Mouse (Mus musculus) neutrophil, adult 5-6 weeks (primary cell): ENCODE results near the gene Mrpl51. TPM values are rescaled to one million over a fixed set of nuclear protein-coding genes. Genes with fewer than 3 reads are reported as not detected.

Experiments used
- ATAC-seq: fragments of 151-379, 151-347 bp; 2 replicates; pipeline ENCODE4 v1.8.0; 2017; ENCODE audit warnings: mild to moderate bottlenecking, moderate TSS enrichment; ENCODE audit not compliant: insufficient number of reproducible peaks, poor library complexity, low FRiP score, severe bottlenecking; ENCODE audit errors: extremely low read depth
- total RNA-seq: library from RNA; stranded (forward); fragments of 200-1000 nt; gene quantifications from 2 replicates; pipeline ENCODE4 v1.2.3, GENCODE M21; 2017

The Mrpl51 gene
- total RNA-seq, 1 experiment from 2014 or later, result 25.4 TPM

DNA sequence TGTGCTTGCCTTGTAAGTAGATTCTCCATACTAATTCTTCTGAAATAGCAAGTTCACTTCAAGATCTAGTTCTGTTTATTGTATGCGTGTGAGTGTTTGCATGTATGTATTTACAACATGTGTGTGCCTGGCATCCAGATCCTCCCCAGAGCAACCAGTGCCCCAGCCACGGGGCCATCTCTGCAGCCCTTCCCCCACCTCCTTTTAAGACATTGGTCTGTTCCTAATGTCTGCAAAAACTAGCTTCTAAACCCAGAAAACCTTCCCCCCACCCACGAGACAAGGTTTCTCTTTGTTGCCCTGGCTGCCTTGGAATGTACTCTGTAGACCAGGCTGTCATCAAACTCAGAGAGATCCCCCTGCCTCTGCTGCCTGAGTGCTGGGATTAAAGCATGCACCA lies 31.0 kb downstream of the Mrpl51 start:
- no peak for ATAC-seq

DNA sequence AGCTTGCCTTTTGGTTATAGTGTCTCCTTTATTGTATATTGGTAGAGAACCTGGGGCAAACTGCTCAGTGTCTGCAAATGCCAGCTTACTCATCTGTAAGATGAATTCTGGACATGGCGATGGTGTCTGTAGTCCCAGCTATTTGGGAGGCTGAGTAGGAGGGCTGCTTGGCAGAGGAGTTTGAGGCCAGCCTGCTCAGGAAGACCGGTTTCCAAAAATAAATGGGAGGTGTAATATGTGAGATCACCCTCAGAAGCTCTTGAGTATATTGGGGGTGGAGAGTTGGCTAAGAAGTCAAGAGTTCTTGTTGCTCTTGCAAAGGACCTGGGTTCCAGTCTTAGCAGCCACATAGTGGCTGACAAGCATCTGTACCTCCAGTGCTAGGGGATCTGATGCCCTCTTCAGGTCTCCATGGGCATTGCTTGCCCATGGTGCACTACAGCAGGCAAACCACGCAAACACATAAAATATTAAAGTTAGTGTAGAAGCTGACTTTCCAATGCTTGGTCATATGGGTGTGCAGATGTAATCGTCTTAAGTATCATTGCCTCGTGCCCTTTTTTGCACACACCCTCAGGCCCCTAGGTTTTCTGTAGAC lies 34.0 kb downstream of the Mrpl51 start:
- ATAC-seq, result 0 out of 2 replicates have a peak, but pooled peaks have one; percentile 23

- ATAC-seq, result no peak
These were observed 39.0 kb downstream of the Mrpl51 start for GRCm38 (mm10) chr6:125230571-125230970.

DNA sequence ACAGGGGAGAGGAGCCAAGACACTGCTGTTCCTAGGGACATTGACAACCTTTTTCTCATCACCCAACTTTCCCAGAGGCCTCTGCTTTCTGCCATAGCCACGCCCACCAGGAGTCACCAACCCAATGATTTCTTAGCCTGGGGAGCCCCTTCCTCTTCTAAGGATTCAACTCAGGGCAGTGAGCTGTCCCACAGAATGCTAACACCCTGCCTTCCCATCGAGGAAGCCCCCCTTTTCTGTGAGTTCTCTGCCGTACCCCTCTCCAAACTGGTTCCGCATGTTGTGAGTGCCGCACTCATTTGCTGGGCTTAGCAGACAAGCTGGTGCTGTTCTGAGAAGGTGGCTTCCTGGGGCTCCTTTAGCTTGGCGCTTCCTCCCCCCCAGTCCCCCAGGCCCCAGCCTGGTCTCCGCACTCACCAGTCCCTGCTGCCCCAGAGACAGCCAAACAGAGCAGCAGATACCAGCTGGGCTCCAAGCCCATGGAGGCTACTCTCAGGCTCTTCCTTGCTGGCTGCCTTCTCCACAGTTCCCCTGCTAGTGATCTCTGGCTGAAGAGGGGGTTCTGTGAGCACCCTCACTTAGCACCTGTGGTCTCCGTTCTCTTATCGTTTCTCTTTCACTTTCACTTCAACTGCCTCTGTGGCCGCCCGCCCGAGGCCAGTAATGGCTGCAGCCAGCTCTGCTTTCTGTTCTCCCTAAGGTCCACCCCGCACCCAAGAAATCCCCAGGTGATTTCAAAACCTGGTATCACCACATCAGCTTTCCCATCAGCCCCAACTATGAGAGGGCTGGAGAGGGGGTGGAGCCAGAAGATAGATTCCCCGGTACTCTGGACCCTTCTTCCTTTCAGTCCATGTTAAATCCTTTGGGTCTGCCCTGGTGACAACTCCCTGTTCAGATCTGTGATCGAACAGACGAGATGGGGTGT lies 39.8 kb downstream of the Mrpl51 start, which contains the start of gene Tapbpl:
Gene Tapbpl (minus strand): TSS at position 744 of the 928 bp plus-strand sequence.
- peak; percentile 80 for ATAC-seq

DNA sequence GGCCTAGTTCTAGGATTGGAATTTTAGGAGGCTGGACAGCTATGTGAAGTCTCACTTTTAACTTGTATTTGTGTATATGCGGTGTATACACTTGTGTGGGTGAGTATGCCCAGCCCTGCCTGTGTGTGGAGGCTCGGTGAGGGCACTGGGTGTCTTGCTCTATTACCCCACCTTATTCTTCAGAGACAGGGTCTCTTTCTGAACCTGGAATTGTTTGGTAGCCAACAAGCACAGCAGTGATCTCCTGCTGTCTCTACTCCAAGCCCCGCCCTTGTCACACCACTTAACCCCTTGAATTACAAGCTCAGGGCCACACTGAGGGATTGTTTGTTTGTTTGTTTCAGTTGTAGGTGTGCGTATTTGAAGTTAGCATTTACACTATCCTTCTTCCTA lies 40.4 kb downstream of the Mrpl51 start:
- ATAC-seq, result no peak

DNA sequence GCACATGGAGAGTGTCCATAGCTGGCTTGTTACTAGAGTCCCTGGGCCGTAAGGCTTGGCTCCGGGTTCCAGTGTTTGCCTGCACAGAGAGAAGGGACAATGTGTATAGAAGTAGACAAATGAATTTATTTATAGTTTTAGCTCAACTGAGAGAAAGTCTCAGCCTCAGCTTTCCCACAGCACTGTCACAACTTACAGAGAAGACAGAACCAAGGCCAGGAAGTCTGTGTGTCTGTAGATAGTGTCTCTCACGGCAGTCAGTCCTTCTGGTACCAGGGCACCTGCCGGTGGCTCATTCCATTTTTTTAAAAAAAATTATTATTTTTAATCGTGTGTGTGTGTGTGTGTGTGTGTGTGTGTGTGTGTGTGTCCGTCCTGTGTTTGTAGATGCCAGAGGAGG lies 40.9 kb downstream of the Mrpl51 start:
- ATAC-seq, result no peak

- no peak for ATAC-seq
These were observed 42.4 kb downstream of the Mrpl51 start for GRCm38 (mm10) chr6:125233816-125234519.

DNA sequence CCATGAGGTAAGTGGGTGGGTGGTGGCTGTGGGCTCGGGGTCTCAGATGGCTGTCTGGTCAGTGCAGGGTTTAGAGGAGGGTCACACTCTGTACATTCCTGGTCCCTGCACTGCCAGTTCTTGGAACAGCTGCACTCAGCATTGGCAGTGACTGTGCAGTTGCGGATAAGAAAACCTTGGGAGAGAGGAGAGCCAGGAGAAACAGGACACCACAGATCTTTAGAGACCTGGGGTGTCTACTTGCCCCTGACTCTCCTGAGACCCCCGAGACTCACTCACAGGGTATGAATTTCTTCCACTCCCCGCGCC lies 42.9 kb downstream of the Mrpl51 start:
- no peak for ATAC-seq

DNA sequence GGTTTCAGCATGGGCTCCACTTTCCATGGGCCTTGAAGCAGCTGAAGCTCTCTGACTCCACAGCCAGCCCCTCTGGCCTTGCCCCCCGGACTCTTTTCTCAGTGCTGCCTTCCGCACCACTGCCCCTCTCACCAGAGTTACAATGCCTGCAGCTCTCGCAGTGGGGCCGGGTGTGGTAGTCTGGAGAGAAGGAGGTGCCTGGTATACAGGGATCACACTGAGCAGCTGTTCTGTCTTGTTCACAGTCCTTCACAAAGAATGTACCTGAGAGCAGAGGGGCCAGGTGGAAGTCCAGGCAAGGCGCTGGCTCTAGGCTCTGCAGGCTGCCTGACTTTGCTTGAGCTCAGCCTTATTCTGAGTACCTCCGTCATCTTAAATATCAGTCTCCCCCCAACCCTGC lies 44.7 kb downstream of the Mrpl51 start:
- ATAC-seq, result no peak

DNA sequence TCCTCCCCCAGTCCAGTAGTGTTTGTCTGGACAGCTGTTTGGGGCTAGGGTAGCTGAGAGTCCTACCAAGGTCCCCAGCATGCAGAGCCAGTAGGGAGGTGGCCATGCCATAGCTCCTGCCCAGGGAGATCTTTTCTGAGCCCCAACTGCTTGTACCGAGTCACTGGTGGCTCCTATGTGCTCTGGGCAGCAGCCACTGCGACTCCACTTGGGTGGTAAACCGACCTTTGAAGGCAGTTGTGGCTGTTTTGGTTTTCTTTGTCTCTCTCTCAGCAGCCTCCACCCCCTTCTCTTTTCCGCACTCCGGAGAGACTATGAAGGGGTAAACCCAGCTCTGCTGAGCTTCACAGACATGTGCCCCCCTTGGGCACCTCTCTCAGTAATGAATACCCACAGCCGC lies 45.2 kb downstream of the Mrpl51 start, which contains the start of gene Cd27:
Gene Cd27 (minus strand): TSS at position 229 of the 400 bp plus-strand sequence.
- ATAC-seq, result no peak

DNA sequence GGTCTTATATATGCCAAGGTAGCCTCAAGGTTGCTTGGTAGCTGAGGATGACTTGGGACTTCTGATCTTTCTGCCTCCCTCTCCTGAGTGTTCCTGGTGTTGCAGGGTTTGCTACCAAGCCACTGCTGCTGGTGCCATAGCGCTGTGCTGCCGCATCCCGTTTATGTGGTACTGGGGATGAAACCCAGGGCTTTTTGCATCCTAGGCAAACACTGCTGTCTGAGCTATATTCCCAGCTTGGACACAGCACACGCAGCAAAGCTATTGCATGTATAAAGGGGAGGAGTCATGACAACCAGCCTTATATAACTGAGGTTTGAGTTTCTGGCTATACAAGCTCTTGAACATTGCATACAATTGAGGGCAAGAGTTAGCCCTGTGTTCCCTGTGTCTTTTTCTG lies 45.8 kb downstream of the Mrpl51 start:
- no peak for ATAC-seq

- ATAC-seq, result no peak
These were observed 46.8 kb downstream of the Mrpl51 start for GRCm38 (mm10) chr6:125238396-125238795.

DNA sequence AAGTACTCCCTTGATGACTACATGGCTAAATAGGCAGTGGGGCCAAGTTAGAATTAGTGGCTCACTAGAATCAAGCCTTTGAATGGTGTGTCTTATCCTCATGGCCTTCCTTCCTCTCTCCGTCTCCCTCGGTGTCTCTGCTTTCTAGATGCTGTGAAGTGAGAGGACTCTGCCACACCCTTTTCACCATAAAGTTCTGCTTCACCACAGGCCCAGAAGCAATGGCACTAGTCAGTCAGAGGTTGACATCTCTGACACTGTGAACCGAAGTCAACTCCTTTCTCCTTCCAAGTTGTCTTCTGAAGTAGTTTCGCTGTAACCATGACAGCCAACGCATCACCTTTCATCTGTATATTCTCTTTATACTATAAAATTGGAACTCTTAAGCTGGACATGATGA lies 47.9 kb downstream of the Mrpl51 start:
- ATAC-seq, result no peak

- no peak for ATAC-seq
These were observed 49.0 kb downstream of the Mrpl51 start for GRCm38 (mm10) chr6:125240617-125241016.

DNA sequence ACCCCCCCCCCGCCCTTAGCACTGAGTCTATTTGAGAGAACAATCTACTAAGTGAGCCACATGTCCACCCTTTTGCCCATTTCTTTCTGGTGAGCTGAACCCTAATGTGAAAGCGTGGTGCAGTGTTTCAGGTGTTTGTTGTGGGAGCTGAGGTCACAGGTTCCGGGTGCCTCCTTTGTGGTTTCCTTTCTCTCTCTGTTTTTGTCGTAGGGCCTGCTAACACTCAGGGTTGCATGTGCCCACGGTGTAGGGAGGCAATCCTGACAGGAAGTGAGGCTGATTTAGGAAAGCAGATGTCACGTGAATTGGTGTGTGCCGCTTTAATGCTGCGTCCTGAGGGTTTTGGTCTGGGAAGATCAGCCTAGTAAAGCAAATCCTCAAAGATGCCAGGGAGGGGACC lies 50.0 kb downstream of the Mrpl51 start:
- ATAC-seq, result peak; percentile 65; the same call in 1 of the 2 replicates

- ATAC-seq, result no peak
These were observed 53.0 kb downstream of the Mrpl51 start for GRCm38 (mm10) chr6:125244551-125244950.
